Mouse (Mus musculus) hindbrain, embryonic 11.5 days (tissue): ENCODE measurements around the gene Anapc15. TPM values are rescaled to one million over a fixed set of nuclear protein-coding genes. Genes with fewer than 3 reads are reported as not detected.
"Not testable (repeated sequence)": the region's sequence is repeated elsewhere in the genome, so short reads cannot be mapped to it uniquely, and the experiment has no call there.

Experiments used
- ATAC-seq: fragments of 200-750 bp; cut with Nextera tagmentation; 2 replicates; pipeline ENCODE4 v1.8.0; 2017; ENCODE audit warnings: mild to moderate bottlenecking, moderate TSS enrichment, moderate library complexity; ENCODE audit not compliant: low FRiP score
- DNase-seq: peaks from one replicate; pipeline ENCODE4 v3.0.0-alpha.2; 2015; ENCODE audit warnings: low spot score
- H3K27ac ChIP-seq: fragments of 300-500 bp; sonication (generic); 2 replicates; pipeline ENCODE4 v1.5.1; 2014; ENCODE audit warnings: mild to moderate bottlenecking, low read depth, low read length
- H3K27me3 ChIP-seq: fragments of 300-500 bp; sonication (generic); 2 replicates; pipeline ENCODE4 v1.6.1; 2014; ENCODE audit warnings: mild to moderate bottlenecking, low read length, moderate library complexity, mixed read lengths; ENCODE audit not compliant: control insufficient read depth, insufficient read depth
- H3K36me3 ChIP-seq: fragments of 300-500 bp; sonication (generic); 2 replicates; pipeline ENCODE4 v1.6.1; 2014; ENCODE audit warnings: mild to moderate bottlenecking, low read length, moderate library complexity, mixed read lengths; ENCODE audit not compliant: control insufficient read depth, insufficient read depth
- H3K4me1 ChIP-seq: fragments of 300-500 bp; sonication (generic); replicated peaks from 2 replicates; pipeline ENCODE4 v1.6.1; 2014; ENCODE audit warnings: low read length, mixed read lengths; ENCODE audit not compliant: control insufficient read depth, insufficient read depth
- H3K4me2 ChIP-seq: fragments of 300-500 bp; sonication (generic); replicated peaks from 2 replicates; pipeline ENCODE4 v1.6.1; 2014; ENCODE audit warnings: mild to moderate bottlenecking, low read depth, low read length
- H3K4me3 ChIP-seq: fragments of 300-500 bp; sonication (generic); 2 replicates; pipeline ENCODE4 v1.5.1; 2014; ENCODE audit warnings: low read depth, low read length
- H3K9ac ChIP-seq: fragments of 300-500 bp; sonication (generic); 2 replicates; pipeline ENCODE4 v1.6.1; 2014; ENCODE audit warnings: low read depth, low read length
- H3K9me3 ChIP-seq: fragments of 300-500 bp; sonication (generic); 2 replicates; pipeline ENCODE4 v1.6.1; 2016; ENCODE audit warnings: low read length; ENCODE audit not compliant: control insufficient read depth
- WGBS: fragments of 180-500 bp; shearing (Covaris S2); extraction: QIAGEN DNeasy Blood & Tissue Kit; methylation state at CpG from one replicate; pipeline ENCODE4 v1.1.7; 2014; 5-methylcytosine and 5-hydroxymethylcytosine counted together
- polyA plus RNA-seq: library from polyadenylated mRNA; unstranded; fragments of >200 nt; fragmentation: Nextera tagmentation; extraction: Ambion mirVana; gene quantifications from 2 replicates; pipeline ENCODE4 v1.2.1, GENCODE M21; 2014

Anapc15 gene
- polyA plus RNA-seq, 1 experiment from 2014 or later, result 90.2 TPM

DNA sequence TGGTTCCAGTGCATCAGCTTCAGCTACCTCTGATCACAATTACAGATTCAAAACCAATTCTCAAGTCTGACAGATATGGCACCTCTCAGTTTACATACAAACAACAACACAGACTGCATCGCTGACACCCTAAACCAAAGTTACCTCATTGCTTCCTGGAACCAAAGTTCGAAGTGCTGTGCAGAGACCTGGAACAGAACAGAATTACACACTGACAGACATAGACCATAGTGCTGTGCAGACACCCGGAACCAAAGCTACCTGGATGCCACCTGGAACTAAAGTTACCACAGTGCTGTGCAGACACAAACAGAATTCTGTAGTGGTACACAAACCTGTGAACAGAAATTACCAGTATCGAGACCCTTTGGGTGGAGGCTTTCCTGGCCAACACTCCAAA, 76.2 kb downstream of the Anapc15 start:
- Histone ChIP-seq H3K4me1 (no peaks in the 10 kb centered on the region), H3K9ac (no peak overlapping the region), H3K27ac (no peak overlapping the region), H3K9me3 (no peaks in the 10 kb centered on the region), H3K4me2 (no peak overlapping the region), H3K4me3 (no peak overlapping the region), H3K27me3 (no peaks in the 10 kb centered on the region), H3K36me3 (no peaks in the 10 kb centered on the region)
- WGBS, result 95% methylated on average over 4 of the region's 4 CpGs
- ATAC-seq, result no peak
- DNase-seq, result no peak

DNA sequence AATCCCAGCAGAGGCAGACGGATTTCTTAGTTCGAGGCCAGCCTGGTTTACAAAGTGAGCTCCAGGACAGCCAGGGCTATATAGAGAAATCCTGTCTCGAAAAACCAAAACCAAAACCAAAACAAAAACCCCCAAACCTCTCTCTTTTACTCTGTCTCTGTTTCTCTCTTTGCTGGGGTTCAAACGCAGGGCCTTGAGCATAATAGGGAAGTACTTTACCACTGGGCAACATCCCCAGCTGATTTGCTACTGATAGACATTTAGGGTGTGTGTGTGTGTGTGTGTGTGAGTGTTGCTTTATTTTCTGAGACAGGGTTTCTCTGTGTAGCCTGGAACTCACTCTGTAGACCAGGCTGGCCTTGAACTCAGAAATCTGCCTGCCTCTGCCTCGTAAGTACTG, 85.5 kb downstream of the Anapc15 start:
- not testable (repeated sequence) for H3K27me3 ChIP-seq, H3K9me3 ChIP-seq, H3K36me3 ChIP-seq, H3K4me1 ChIP-seq, H3K27ac ChIP-seq, H3K4me3 ChIP-seq, H3K9ac ChIP-seq, ATAC-seq, DNase-seq, H3K4me2 ChIP-seq
- WGBS, result 91% methylated on average over 5 of the region's 5 CpGs

Other genes starting within 250 kb of the Anapc15 start
- 29.4 and 34.1 TPM in 2 replicates for gene Clpb, start 200.1 kb upstream of the Anapc15 start, polyA plus RNA-seq
- 5.2 and 6.3 TPM in 2 replicates for gene Phox2a, start 45.4 kb upstream of the Anapc15 start, polyA plus RNA-seq
- gene Inppl1, start 25.5 kb upstream of the Anapc15 start, polyA plus RNA-seq, result 22.5 and 25.2 TPM in 2 replicates
- gene Folr2, start 6.5 kb upstream of the Anapc15 start, polyA plus RNA-seq, result 0.73 and 2.1 TPM in 2 replicates
- 11.5 and 12.1 TPM in 2 replicates for gene Folr1, start 7.1 kb downstream of the Anapc15 start, polyA plus RNA-seq
- gene Lamtor1, start 42.2 kb downstream of the Anapc15 start, polyA plus RNA-seq, result 127 TPM in 2 replicates
- gene Tomt, start 42.6 kb downstream of the Anapc15 start, polyA plus RNA-seq, result 0.48 and 0.89 TPM in 2 replicates
- gene Lrrc51, start 70.2 kb downstream of the Anapc15 start, polyA plus RNA-seq, result 11.4 and 12.2 TPM in 2 replicates
- 86.9 and 88.9 TPM in 2 replicates for gene Numa1, start 70.4 kb downstream of the Anapc15 start, polyA plus RNA-seq
- 3.1 and 4.4 TPM in 2 replicates for gene Il18bp, start 155.0 kb downstream of the Anapc15 start, polyA plus RNA-seq
- gene Rnf121, start 201.8 kb downstream of the Anapc15 start, polyA plus RNA-seq, result 27.1 and 29.8 TPM in 2 replicates
- gene Xndc1, start 201.8 kb downstream of the Anapc15 start, polyA plus RNA-seq, result 19.5 and 23.3 TPM in 2 replicates
- gene Xntrpc, start 202.0 kb downstream of the Anapc15 start, polyA plus RNA-seq, result 1.0 and 2.0 TPM in 2 replicates
- gene Trpc2, start 219.4 kb downstream of the Anapc15 start, polyA plus RNA-seq, result 0.28 and 0.42 TPM in 2 replicates
- 0.88 and 0.96 TPM in 2 replicates for gene Art1, start 238.0 kb downstream of the Anapc15 start, polyA plus RNA-seq
- gene Art5, start 245.8 kb downstream of the Anapc15 start, polyA plus RNA-seq, result 2.2 and 2.3 TPM in 2 replicates